Mouse (Mus musculus) mature B cell (primary cell): ENCODE measurements around the gene Gm17349.

Experiments used
- in situ Hi-C: fragments of 300-500 bp; cut with MboI; formaldehyde crosslinking; loops from 2 replicates; pipeline ENCODE4 v1.14.3; 2019

The Gm17349 gene

DNA sequence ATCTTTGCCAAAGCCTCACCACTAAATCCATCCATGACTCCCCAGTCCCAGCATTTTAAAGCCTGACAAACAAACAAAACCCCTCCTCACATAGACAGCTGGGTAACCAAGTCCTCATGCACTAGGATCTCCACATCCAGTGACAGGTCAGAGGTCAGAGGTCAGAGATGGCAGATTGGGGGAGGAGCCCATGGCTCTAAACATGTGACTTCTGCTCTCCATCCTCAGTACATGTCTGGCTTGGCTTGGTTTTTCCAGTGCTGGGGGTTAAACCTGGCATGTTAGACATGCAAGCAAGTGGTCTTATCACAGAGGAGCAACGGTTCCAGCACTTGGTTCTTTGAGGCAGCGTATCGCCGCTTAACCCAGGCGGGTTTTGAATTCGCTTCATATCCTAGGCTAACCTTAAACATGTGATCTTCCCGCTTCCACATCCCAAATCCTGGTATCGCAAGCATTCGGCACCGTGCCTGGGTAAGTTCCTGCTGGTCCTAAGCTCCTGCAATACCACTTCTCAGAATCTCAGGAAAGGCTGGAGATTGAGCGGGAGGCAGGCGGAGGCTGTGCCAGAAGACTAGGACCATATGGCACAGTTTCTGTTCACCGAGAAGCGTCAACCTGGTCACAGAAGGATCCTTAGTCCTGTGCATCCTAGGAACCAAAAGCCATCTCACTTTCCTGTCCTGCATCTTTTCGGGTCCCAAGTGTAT is 44.0 kb downstream of the Gm17349 start:
- in situ Hi-C loops: no loop called here

DNA sequence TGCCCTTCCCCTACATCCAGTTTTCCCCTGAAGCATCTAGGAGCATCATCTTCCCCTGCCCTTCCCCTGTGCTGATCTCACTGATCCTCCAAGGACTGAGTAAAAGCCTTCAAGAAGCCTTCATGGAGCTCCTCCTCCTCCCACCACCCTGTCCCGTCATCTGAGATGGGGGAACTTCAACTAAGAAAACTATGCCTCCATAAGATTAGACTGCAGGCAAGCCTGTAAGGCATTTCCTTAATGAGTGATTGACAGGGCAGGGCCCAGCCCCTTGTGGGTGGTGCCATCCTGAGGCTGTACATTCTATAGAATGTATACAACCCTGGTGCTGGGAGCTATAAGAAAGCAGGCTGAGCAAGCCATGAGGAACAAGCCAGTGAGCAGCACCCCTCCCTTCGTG is 46.9 kb downstream of the Gm17349 start:
- in situ Hi-C loops: no loop called here

DNA sequence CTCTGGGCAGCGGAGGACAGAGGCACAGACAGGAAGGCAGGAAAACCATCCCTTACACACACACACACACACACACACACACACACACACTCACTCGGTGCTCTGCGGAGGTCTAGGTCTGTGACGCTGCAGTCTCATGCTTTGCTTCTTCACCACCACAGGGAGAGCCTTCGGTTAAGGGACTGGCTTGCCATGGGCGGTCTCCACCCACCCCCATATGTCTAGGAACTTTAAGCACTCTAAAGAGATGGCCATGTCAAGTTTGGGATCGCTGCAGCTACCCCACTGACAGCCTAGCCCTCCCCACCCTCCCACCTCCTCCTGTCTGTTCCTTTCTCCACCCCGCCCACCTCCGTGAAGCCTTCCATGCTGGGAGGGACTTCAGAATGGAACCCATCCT is 49.3 kb downstream of the Gm17349 start:
- in situ Hi-C loops: no loop called here

DNA sequence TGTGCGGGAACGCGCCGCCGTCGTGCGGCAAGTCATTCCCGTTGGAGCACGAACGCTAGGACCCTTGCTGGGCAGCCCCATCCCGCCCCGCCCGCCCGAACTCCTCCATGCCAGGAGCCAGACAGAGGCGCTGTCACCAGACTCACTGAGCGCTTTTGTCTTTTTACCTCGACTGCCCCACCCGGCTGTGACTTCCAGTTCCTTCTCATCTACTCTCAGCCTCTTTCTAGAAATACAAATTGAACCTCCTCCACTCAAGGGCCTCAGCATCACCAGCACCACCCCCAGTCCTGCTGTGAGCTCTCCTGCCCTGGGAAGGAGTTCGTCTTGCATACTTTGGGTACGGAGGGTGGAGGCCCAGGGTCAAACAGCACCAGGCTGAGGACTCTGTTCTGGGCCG is 51.4 kb downstream of the Gm17349 start:
- in situ Hi-C loops: no loop called here

DNA sequence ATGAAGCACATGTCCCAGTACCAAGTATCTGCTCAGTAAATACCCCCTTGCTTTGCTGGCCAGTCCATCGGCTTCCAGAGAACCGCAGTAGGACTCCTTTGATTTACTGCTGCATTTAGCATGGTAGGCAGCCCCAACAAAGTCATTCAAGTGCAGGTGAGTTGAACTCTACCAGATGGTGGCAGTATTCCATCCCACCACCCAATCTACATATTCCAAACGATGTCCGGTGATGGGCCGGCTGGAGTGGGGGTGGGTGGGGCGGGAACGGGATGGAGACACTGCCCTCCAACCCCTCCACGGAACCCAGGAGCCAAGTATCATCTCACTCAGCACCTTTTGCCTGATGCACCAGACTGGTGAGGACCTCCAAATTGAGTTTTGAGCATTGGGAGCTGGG is 52.0 kb downstream of the Gm17349 start:
- in situ Hi-C loops: no loop called here
